Mouse (Mus musculus) midbrain, embryonic 15.5 days (tissue): Measurements from ENCODE around the gene Prkn. TPM values are rescaled to one million over a fixed set of nuclear protein-coding genes. Genes with fewer than 3 reads are reported as not detected.

ENCODE experiments used
- ATAC-seq: fragments of 200-750 bp; cut with Nextera tagmentation; replicated peaks from 2 replicates; pipeline ENCODE4 v1.8.0; 2017; ENCODE audit warnings: moderate TSS enrichment
- H3K27ac ChIP-seq: fragments of 300-500 bp; sonication (generic); 2 replicates; pipeline ENCODE4 v1.5.1; 2015; ENCODE audit warnings: mild to moderate bottlenecking, inconsistent platforms
- H3K27me3 ChIP-seq: fragments of 300-500 bp; sonication (generic); replicated peaks from 2 replicates; pipeline ENCODE4 v1.6.1; 2015; ENCODE audit warnings: inconsistent platforms
- H3K36me3 ChIP-seq: fragments of 300-500 bp; sonication (generic); replicated peaks from 2 replicates; pipeline ENCODE4 v1.6.1; 2015; ENCODE audit warnings: inconsistent platforms
- H3K4me1 ChIP-seq: fragments of 300-500 bp; sonication (generic); 2 replicates; pipeline ENCODE4 v1.6.1; 2015; ENCODE audit warnings: inconsistent platforms
- H3K4me2 ChIP-seq: fragments of 300-500 bp; sonication (generic); 2 replicates; pipeline ENCODE4 v1.6.1; 2015; ENCODE audit warnings: inconsistent platforms, mild to moderate bottlenecking, moderate library complexity
- H3K4me3 ChIP-seq: fragments of 300-500 bp; sonication (generic); 2 replicates; pipeline ENCODE4 v1.5.1; 2015; ENCODE audit warnings: mild to moderate bottlenecking, inconsistent platforms
- H3K9ac ChIP-seq: fragments of 300-500 bp; sonication (generic); 2 replicates; pipeline ENCODE4 v1.6.1; 2015; ENCODE audit warnings: mild to moderate bottlenecking, inconsistent platforms
- H3K9me3 ChIP-seq: fragments of 300-500 bp; sonication (generic); 2 replicates; pipeline ENCODE4 v1.6.1; 2016; ENCODE audit warnings: inconsistent platforms
- WGBS: fragments of 180-500 bp; shearing (Covaris S2); methylation state at CpG from one replicate; pipeline ENCODE4 v1.1.7; 2015; ENCODE audit warnings: mixed read lengths; 5-methylcytosine and 5-hydroxymethylcytosine counted together
- polyA plus RNA-seq: library from polyadenylated mRNA; unstranded; fragments of >200 nt; fragmentation: Nextera tagmentation; extraction: Ambion mirVana; gene quantifications from 2 replicates; pipeline ENCODE4 v1.2.1, GENCODE M21; 2015

Gene Prkn
- polyA plus RNA-seq, 1 experiment from 2014 or later = 4.8 TPM

GRCm38 (mm10) chr17:11656878-11657277 lies 816.7 kb downstream of the Prkn start:
- Histone ChIP-seq H3K4me2 (no peak overlapping the region), H3K9me3 (no peaks in the 10 kb centered on the region), H3K27ac (no peak overlapping the region), H3K27me3 (no peaks in the 10 kb centered on the region), H3K36me3 (no peaks in the 10 kb centered on the region), H3K4me3 (no peak overlapping the region), H3K4me1 (no peaks in the 10 kb centered on the region), H3K9ac (no peak overlapping the region)
- WGBS = 77% methylated on average over 3 of the region's 3 CpGs
- no peak for ATAC-seq

GRCm38 (mm10) chr17:11661898-11662297 lies 821.7 kb downstream of the Prkn start:
- H3K27ac ChIP-seq = no peak overlapping the region
- no peak for ATAC-seq
- H3K4me2 ChIP-seq = no peak overlapping the region
- H3K27me3 ChIP-seq = no peaks in the 10 kb centered on the region
- H3K4me3 ChIP-seq = no peak overlapping the region
- H3K9ac ChIP-seq = no peak overlapping the region
- H3K4me1 ChIP-seq = 0 out of 2 replicates have a peak, but pooled peaks cover 2% of the 10 kb centered on the region
- H3K9me3 ChIP-seq = no peaks in the 10 kb centered on the region
- 82% methylated on average over 1 of the region's 1 CpGs for WGBS
- no peaks in the 10 kb centered on the region for H3K36me3 ChIP-seq

- Histone ChIP-seq H3K9me3 (no peaks in the 10 kb centered on the region), H3K27me3 (no peaks in the 10 kb centered on the region), H3K27ac (no peak overlapping the region), H3K4me2 (no peak overlapping the region), H3K36me3 (no peaks in the 10 kb centered on the region), H3K9ac (no peak overlapping the region), H3K4me1 (0 out of 2 replicates have a peak, but pooled peaks cover 2% of the 10 kb centered on the region), H3K4me3 (no peak overlapping the region)
- WGBS = 78% methylated on average over 7 of the region's 7 CpGs
- ATAC-seq = no peak
Observed at GRCm38 (mm10) chr17:11663437-11663836, 823.3 kb downstream of the Prkn start.

- H3K36me3 ChIP-seq = no peaks in the 10 kb centered on the region
- no peaks in the 10 kb centered on the region for H3K27me3 ChIP-seq
- peak; percentile 82 for ATAC-seq
- WGBS = 21% methylated on average over 20 of the region's 20 CpGs
- H3K9ac ChIP-seq = peak overlapping the region; percentile 28; the same call in 1 of the 2 replicates
- peak overlapping the region; percentile 33 for H3K4me3 ChIP-seq
- 0 out of 2 replicates have a peak, but pooled peaks cover 2% of the 10 kb centered on the region for H3K4me1 ChIP-seq
- H3K27ac ChIP-seq = 0 out of 2 replicates have a peak overlapping the region, but pooled peaks have one; percentile 24
- H3K4me2 ChIP-seq = peak overlapping the region; percentile 54
- no peaks in the 10 kb centered on the region for H3K9me3 ChIP-seq
Observed at GRCm38 (mm10) chr17:11664610-11665345, 824.6 kb downstream of the Prkn start.

GRCm38 (mm10) chr17:11679716-11680115 lies 839.5 kb downstream of the Prkn start:
- Histone ChIP-seq H3K27me3 (no peaks in the 10 kb centered on the region), H3K9me3 (no peaks in the 10 kb centered on the region)

GRCm38 (mm10) chr17:11680456-11680855 lies 840.3 kb downstream of the Prkn start:
- no peak overlapping the region for H3K4me3 ChIP-seq
- no peaks in the 10 kb centered on the region for H3K9me3 ChIP-seq
- H3K9ac ChIP-seq = no peak overlapping the region
- 89% methylated on average over 9 of the region's 9 CpGs for WGBS
- H3K4me1 ChIP-seq = no peaks in the 10 kb centered on the region
- no peaks in the 10 kb centered on the region for H3K36me3 ChIP-seq
- H3K27me3 ChIP-seq = no peaks in the 10 kb centered on the region
- no peak for ATAC-seq
- H3K4me2 ChIP-seq = no peak overlapping the region
- no peak overlapping the region for H3K27ac ChIP-seq

More at GRCm38 (mm10) chr17:11679716-11680115, 839.5 kb downstream of the Prkn start:
- Histone ChIP-seq H3K4me3 (no peak overlapping the region), H3K4me2 (no peak overlapping the region), H3K27ac (no peak overlapping the region), H3K4me1 (no peaks in the 10 kb centered on the region), H3K9ac (no peak overlapping the region), H3K36me3 (no peaks in the 10 kb centered on the region)
- ATAC-seq = no peak
- WGBS = 92% methylated on average over 6 of the region's 6 CpGs

GRCm38 (mm10) chr17:11681825-11682372 lies 841.7 kb downstream of the Prkn start:
- Histone ChIP-seq H3K4me1 (no peaks in the 10 kb centered on the region), H3K9ac (no peak overlapping the region), H3K36me3 (no peaks in the 10 kb centered on the region), H3K4me3 (no peak overlapping the region), H3K27me3 (no peaks in the 10 kb centered on the region), H3K9me3 (no peaks in the 10 kb centered on the region), H3K27ac (no peak overlapping the region), H3K4me2 (no peak overlapping the region)
- WGBS = 47% methylated on average over 11 of the region's 11 CpGs
- ATAC-seq = no peak

- no peaks in the 10 kb centered on the region for H3K36me3 ChIP-seq
- no peaks in the 10 kb centered on the region for H3K27me3 ChIP-seq
- no peak overlapping the region for H3K4me2 ChIP-seq
- H3K9ac ChIP-seq = no peak overlapping the region
- WGBS = 70% methylated on average over 4 of the region's 4 CpGs
- no peak for ATAC-seq
- H3K4me3 ChIP-seq = no peak overlapping the region
- no peaks in the 10 kb centered on the region for H3K4me1 ChIP-seq
- H3K9me3 ChIP-seq = no peaks in the 10 kb centered on the region
- H3K27ac ChIP-seq = no peak overlapping the region
Observed at GRCm38 (mm10) chr17:11705005-11705404, 864.8 kb downstream of the Prkn start.

GRCm38 (mm10) chr17:11705761-11706160 lies 865.6 kb downstream of the Prkn start:
- WGBS = 83% methylated on average over 9 of the region's 9 CpGs
- Histone ChIP-seq H3K27me3 (no peaks in the 10 kb centered on the region), H3K27ac (no peak overlapping the region), H3K4me1 (no peaks in the 10 kb centered on the region), H3K4me2 (no peak overlapping the region), H3K36me3 (no peaks in the 10 kb centered on the region), H3K9ac (no peak overlapping the region), H3K4me3 (no peak overlapping the region), H3K9me3 (no peaks in the 10 kb centered on the region)
- no peak for ATAC-seq

- whole genome bisulfite sequencing = 80% methylated on average over 4 of the region's 4 CpGs
Observed at GRCm38 (mm10) chr17:11712066-11712465, 871.9 kb downstream of the Prkn start.

GRCm38 (mm10) chr17:11719801-11720200 lies 879.6 kb downstream of the Prkn start:
- peaks cover 8% of the 10 kb centered on the region; the same call in 1 of the 2 replicates for H3K4me1 ChIP-seq
- H3K4me3 ChIP-seq = no peak overlapping the region
- H3K4me2 ChIP-seq = no peak overlapping the region
- H3K9ac ChIP-seq = no peak overlapping the region
- H3K27me3 ChIP-seq = no peaks in the 10 kb centered on the region
- H3K36me3 ChIP-seq = no peaks in the 10 kb centered on the region
- 91% methylated on average over 6 of the region's 6 CpGs for WGBS
- no peak for ATAC-seq
- no peak overlapping the region for H3K27ac ChIP-seq
- H3K9me3 ChIP-seq = no peaks in the 10 kb centered on the region

More at GRCm38 (mm10) chr17:11712066-11712465, 871.9 kb downstream of the Prkn start:
- no peaks in the 10 kb centered on the region for H3K4me1 ChIP-seq
- ATAC-seq = no peak
- H3K9me3 ChIP-seq = no peaks in the 10 kb centered on the region
- H3K4me2 ChIP-seq = no peak overlapping the region
- no peak overlapping the region for H3K9ac ChIP-seq
- no peak overlapping the region for H3K27ac ChIP-seq
- no peaks in the 10 kb centered on the region for H3K27me3 ChIP-seq
- no peak overlapping the region for H3K4me3 ChIP-seq
- no peaks in the 10 kb centered on the region for H3K36me3 ChIP-seq

GRCm38 (mm10) chr17:11721906-11722305 lies 881.7 kb downstream of the Prkn start:
- H3K27me3 ChIP-seq = no peaks in the 10 kb centered on the region
- ATAC-seq = no peak
- 70% methylated on average over 5 of the region's 5 CpGs for WGBS
- no peaks in the 10 kb centered on the region for H3K36me3 ChIP-seq
- H3K4me3 ChIP-seq = no peak overlapping the region
- no peak overlapping the region for H3K9ac ChIP-seq
- H3K4me2 ChIP-seq = no peak overlapping the region
- H3K9me3 ChIP-seq = no peaks in the 10 kb centered on the region
- H3K27ac ChIP-seq = no peak overlapping the region
- H3K4me1 ChIP-seq = peaks cover 8% of the 10 kb centered on the region; the same call in 1 of the 2 replicates

- Histone ChIP-seq H3K4me1 (peaks cover 8% of the 10 kb centered on the region; the same call in 1 of the 2 replicates), H3K4me2 (no peak overlapping the region), H3K4me3 (no peak overlapping the region), H3K36me3 (no peaks in the 10 kb centered on the region), H3K9ac (no peak overlapping the region), H3K9me3 (no peaks in the 10 kb centered on the region), H3K27ac (no peak overlapping the region), H3K27me3 (no peaks in the 10 kb centered on the region)
- no peak for ATAC-seq
- WGBS = 89% methylated on average over 1 of the region's 1 CpGs
Observed at GRCm38 (mm10) chr17:11722478-11722877, 882.3 kb downstream of the Prkn start.
